Mouse (Mus musculus): Measurements from ENCODE around the gene Hcar2. TPM values are rescaled to one million over a fixed set of nuclear protein-coding genes. Genes with fewer than 3 reads are reported as not detected.

The Hcar2 gene
- polyA plus RNA-seq (2014; fragmentation: Illumina TruSeq; extraction: RNeasy Lipid Tissue Mini Kit (QIAGEN cat#74804); ENCODE audit: low read depth, low replicate concordance), result not detected

DNA sequence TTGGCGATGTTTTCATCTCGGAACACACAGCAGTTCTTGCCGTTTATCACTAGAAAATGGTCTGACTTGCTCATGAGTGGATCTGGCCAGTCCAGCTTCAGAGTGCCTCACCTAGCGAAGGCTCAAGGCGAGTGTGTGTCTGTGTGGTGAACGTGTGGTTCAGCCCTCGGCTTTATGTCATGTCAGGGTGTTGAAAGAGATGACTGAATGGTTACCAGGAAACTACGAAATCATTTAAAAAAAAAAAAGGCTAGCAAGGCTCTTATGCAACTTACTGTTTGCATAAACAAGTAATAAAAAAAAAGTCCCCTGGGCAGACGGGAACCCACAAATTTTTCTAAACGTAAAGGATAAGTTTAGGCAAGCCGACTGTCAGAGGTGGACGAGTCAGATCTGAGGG lies at the start of gene Hcar2:
Gene Hcar2, minus strand, starts transcription at position 135 of the 400 bp plus-strand sequence.

DNA sequence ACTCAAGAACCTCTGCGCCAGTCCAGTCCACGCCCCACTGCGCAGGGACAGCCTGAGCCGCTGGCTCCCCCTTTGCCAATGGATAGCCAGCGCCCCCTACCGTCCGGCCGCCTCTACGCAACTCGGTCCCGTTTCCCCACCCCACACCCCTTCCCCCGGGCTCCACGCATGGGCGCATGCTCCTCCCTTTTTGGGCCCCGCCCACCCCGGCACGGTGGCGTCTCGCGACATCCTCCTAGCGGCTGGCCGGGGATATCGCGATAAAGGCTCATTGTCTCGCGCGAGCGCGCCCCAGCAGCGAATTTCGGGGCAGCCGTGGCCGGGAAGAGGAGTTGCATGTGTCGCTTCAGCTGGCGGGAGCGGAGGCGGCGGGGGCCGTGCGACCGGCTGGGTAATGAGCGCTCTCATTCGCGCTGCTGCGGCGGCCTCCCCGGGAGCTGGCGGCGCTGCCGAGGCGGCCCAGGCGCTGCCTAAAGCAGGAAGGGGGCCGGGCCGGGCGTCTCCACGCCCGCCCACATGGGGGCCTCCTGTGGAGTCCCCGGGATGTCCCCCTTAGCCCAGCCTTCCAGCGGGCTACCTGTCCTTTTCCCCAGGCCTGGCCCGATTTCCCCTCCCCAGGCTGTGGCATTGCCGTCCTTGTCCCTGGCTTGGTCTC lies 41.8 kb upstream of the Hcar2 start, which contains the start of gene Denr:
Gene Denr, plus strand, starts transcription at position 200 of the 655 bp plus-strand sequence.

DNA sequence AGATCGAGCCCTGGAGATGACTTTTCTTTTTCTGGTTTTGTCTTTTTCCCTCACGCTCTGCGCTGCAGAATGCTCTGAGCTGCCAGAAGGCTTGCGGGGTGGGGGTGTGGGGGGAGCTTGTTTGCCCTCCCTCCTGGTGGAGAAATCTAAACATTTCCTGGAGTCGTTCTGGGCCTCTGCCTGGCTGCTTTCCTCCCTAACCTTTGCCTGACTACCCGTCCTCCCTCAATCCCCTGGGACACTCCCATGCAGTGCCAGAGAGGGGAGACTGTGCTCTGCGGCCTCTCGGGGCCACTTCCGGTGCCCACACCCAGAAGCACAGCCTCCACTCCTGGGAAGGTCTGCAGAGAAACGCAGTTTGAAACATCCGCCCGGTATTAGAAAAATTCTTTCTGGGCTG lies 14.6 kb upstream of the Hcar2 start, which contains the start of gene Hcar1:
Gene Hcar1, minus strand, starts transcription at position 93 of the 400 bp plus-strand sequence.

Other genes starting within 250 kb of the Hcar2 start
- 192 TPM for gene Clip1, start 180.9 kb downstream of the Hcar2 start, polyA plus RNA-seq (2014; fragmentation: Illumina TruSeq; extraction: RNeasy Lipid Tissue Mini Kit (QIAGEN cat#74804); ENCODE audit: low read depth, low replicate concordance)
- gene Zcchc8, start 144.4 kb downstream of the Hcar2 start, polyA plus RNA-seq (2014; fragmentation: Illumina TruSeq; extraction: RNeasy Lipid Tissue Mini Kit (QIAGEN cat#74804); ENCODE audit: low read depth, low replicate concordance), result 28.3 TPM
- 76.0 TPM for gene Rsrc2, start 116.1 kb downstream of the Hcar2 start, polyA plus RNA-seq (2014; fragmentation: Illumina TruSeq; extraction: RNeasy Lipid Tissue Mini Kit (QIAGEN cat#74804); ENCODE audit: low read depth, low replicate concordance)
- not detected for gene Kntc1, start 115.8 kb downstream of the Hcar2 start, polyA plus RNA-seq (2014; fragmentation: Illumina TruSeq; extraction: RNeasy Lipid Tissue Mini Kit (QIAGEN cat#74804); ENCODE audit: low read depth, low replicate concordance)
- 0.34 TPM for gene Hcar1, start 14.5 kb upstream of the Hcar2 start, polyA plus RNA-seq (2014; fragmentation: Illumina TruSeq; extraction: RNeasy Lipid Tissue Mini Kit (QIAGEN cat#74804); ENCODE audit: low read depth, low replicate concordance)
- 58.8 TPM for gene Denr, start 41.7 kb upstream of the Hcar2 start, polyA plus RNA-seq (2014; fragmentation: Illumina TruSeq; extraction: RNeasy Lipid Tissue Mini Kit (QIAGEN cat#74804); ENCODE audit: low read depth, low replicate concordance)
- gene Gm43518, start 61.9 kb upstream of the Hcar2 start, polyA plus RNA-seq (2014; fragmentation: Illumina TruSeq; extraction: RNeasy Lipid Tissue Mini Kit (QIAGEN cat#74804); ENCODE audit: low read depth, low replicate concordance), result 1.0 TPM
- 5.4 TPM for gene Ccdc62, start 65.2 kb upstream of the Hcar2 start, polyA plus RNA-seq (2014; fragmentation: Illumina TruSeq; extraction: RNeasy Lipid Tissue Mini Kit (QIAGEN cat#74804); ENCODE audit: low read depth, low replicate concordance)
- 11.0 TPM for gene Hip1r, start 108.1 kb upstream of the Hcar2 start, polyA plus RNA-seq (2014; fragmentation: Illumina TruSeq; extraction: RNeasy Lipid Tissue Mini Kit (QIAGEN cat#74804); ENCODE audit: low read depth, low replicate concordance)
- gene Vps37b, start 166.8 kb upstream of the Hcar2 start, polyA plus RNA-seq (2014; fragmentation: Illumina TruSeq; extraction: RNeasy Lipid Tissue Mini Kit (QIAGEN cat#74804); ENCODE audit: low read depth, low replicate concordance), result 17.6 TPM
- 8.5 TPM for gene Abcb9, start 230.3 kb upstream of the Hcar2 start, polyA plus RNA-seq (2014; fragmentation: Illumina TruSeq; extraction: RNeasy Lipid Tissue Mini Kit (QIAGEN cat#74804); ENCODE audit: low read depth, low replicate concordance)
- 23.0 TPM for gene Ogfod2, start 246.8 kb upstream of the Hcar2 start, polyA plus RNA-seq (2014; fragmentation: Illumina TruSeq; extraction: RNeasy Lipid Tissue Mini Kit (QIAGEN cat#74804); ENCODE audit: low read depth, low replicate concordance)